Mouse (Mus musculus): ENCODE measurements around the gene Ptpn1.

The Ptpn1 gene

DNA sequence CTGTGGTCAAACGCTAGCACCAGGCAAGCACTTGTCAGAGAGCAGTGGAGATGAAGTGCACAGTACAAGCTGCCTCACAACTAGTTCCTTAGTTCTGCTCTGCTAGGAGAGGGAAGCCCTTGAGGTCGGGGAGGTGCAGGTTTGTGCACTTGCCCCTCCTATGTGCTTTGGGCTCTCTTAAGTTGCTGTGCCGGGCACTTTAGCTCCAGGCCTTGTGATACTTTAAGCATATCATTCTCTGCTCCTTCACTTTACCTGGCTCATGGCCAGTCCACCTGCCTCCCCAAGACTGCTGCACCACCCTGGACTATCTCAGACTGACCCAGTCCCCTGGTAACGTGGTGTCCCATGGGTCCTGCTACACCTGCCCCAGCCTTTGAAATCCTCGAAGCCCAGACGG, 16.2 kb downstream of the Ptpn1 start:
- DNase-seq = no peak

DNA sequence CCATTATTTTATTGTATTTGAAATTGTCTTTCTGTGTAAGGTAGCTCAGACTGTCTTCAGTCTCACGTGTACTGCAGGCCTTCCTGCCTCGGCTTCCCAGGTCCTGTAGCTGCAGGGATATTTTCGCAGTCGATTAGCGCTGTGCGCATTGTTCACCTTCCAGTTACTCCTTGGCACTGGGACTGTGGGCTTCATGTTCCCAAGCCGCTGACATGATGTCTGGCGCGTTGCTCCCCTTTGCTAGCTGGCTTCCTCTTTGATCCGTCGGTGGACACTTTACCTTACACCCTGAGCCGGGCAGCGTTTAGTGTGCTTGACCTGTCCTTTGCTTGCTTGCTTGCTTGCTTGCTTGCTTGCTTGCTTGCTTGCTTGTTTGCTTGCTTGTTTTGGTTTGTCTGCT, 16.7 kb downstream of the Ptpn1 start:
- no peak for DNase-seq

DNA sequence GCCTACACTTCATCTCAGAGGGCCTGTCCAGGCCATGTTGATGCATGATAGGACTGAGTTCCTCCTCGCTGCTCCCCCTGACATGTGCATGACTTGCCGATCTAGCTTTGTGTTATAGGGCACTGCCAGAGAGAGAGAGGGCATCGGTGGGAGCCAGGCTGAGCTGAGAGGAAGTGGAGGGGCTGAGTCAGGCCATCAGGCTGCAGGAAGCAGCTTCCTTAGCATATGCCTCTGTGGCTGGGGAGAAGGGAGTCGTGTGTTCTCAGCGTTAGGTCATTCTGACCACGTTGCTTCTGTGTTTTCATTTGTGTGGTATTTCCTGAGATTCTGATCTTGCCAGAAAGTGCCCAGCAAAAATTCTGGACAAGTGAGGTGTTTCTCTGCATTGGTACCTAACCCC, 17.4 kb downstream of the Ptpn1 start:
- DNase-seq = peak; percentile 32

- DNase-seq = no peak
These were observed 18.0 kb downstream of the Ptpn1 start for GRCm38 (mm10) chr2:167949808-167950207.

DNA sequence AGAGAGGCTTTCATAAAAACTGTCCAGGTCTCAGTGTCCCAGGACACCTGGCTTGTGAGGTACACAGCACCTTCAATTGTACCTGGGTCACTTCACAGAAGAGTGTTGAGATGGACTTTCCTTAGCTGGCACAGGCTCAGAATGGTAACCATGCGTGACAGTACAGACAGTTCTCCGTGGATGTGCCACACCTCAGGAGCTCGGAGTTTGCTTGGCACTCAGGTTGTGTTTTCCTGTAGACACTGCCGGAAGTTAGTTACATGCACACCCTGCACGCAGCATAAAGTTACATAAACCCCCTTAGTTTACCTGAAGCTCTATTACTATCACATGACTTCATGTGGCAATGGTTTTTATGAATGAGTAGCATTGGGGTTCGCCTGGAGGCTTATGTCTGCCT, 18.8 kb downstream of the Ptpn1 start:
- no peak for DNase-seq

GRCm38 (mm10) chr2:167951301-167952211, 19.7 kb downstream of the Ptpn1 start:
- no peak for DNase-seq

GRCm38 (mm10) chr2:167953819-167954218, 22.0 kb downstream of the Ptpn1 start:
- DNase-seq = no peak

GRCm38 (mm10) chr2:167954928-167955327, 23.1 kb downstream of the Ptpn1 start:
- no peak for DNase-seq

DNA sequence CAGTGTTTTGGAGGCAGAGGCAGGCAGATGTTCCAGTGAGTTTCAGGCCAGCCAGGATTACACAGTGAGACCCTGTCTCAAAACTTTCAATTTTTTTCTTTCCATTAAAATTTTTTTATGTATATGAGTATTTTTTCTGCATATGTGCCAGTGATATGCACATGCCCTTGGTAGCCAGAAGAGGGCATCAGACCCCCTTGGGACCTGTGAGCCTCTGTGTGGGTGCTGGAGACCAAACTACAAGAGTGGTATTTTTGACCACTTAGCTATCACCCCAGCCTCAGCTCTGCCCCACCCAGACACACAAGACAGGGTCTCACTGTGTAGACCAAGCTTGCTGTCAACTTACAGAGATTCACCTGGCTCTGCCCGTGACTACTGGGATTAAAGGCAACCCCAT, 25.7 kb downstream of the Ptpn1 start:
- no peak for DNase-seq

DNA sequence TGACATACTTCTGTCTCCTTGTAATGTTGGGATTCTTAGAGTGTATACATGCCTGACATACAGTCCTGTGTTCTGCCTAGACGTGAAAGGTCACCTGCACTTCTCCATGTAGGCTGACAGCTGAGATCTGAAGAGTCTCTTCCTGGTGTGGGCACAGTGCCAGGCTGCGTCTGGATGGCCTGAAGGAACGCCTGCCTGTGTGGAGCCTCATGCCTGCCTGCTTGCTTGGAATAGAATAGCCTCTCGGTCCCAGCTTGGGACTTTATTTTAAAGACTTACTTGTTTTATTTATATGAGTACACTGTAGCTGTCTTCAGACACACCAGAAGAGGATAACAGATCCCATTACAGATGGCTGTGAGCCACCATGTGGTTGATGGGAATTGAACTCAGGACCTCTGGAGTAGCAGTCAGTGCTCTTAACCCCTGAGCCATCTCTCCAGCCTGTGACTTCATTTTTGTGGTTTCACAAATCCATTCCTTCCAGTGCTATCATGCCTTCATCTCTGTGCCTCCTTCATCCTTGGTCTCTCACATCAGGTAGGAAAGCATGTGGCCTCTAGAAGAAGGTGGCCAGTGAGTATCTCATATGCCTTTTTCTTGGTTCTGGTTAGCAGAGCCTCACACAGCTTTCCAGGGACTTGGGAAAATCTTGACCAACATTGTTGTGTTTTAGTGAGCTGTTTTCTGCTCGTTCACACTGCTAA, 26.4 kb downstream of the Ptpn1 start:
- DNase-seq = no peak

- peak; percentile 49 for DNase-seq
These were observed 27.0 kb downstream of the Ptpn1 start for GRCm38 (mm10) chr2:167958843-167959242.

- no peak for DNase-seq
These were observed 27.6 kb downstream of the Ptpn1 start for GRCm38 (mm10) chr2:167959384-167959911.

- no peak for DNase-seq
These were observed 28.1 kb downstream of the Ptpn1 start for GRCm38 (mm10) chr2:167959996-167960395.

DNA sequence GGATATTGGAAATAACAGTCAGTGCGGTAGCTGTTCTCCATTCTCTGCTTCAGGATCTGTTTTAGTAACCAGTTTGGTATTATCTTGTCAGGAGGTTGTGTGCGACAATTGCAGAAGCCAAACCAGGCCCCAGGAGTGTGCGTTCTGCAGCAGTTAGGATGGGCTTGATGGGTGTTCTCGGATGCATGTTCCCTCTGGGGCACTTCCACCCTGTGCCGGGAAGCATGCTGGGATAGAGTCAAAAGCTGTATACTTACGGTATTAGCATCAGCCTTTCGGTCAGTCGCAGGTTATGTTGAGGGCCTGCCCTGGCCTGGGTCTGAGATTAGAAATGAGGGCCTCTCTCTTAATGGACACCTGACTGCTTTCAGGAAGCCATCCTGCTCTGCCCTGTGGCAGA, 28.7 kb downstream of the Ptpn1 start:
- no peak for DNase-seq

GRCm38 (mm10) chr2:167962347-167962746, 30.5 kb downstream of the Ptpn1 start:
- DNase-seq = no peak

GRCm38 (mm10) chr2:167963176-167963575, 31.3 kb downstream of the Ptpn1 start:
- no peak for DNase-seq

GRCm38 (mm10) chr2:167963778-167964300, 32.0 kb downstream of the Ptpn1 start:
- DNase-seq = no peak

DNA sequence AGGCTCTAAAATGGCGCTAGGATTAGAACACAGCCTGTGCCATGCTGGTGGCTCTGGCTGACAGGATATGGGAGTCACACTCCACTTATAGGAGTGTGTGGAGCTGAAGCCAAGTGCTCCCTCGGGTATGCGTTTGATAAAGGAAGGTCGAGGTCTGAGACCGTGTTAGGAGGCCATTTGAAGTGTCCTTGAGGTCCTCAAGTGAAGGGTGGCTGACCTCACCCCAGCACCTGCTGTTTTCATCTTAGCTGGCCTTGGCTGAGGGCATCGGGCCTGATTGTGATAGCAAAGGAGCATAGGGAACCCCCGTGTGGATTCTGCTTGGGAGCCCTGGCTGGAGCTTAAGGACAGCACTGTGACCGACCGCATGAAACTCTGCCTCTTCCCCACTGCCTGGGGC, 32.5 kb downstream of the Ptpn1 start:
- DNase-seq = no peak

- no peak for DNase-seq
These were observed 34.1 kb downstream of the Ptpn1 start for GRCm38 (mm10) chr2:167965911-167966310.

GRCm38 (mm10) chr2:167968504-167968903, 36.6 kb downstream of the Ptpn1 start:
- DNase-seq = no peak

GRCm38 (mm10) chr2:167969851-167970541, 38.1 kb downstream of the Ptpn1 start:
- DNase-seq = no peak

- DNase-seq = no peak
These were observed 40.3 kb downstream of the Ptpn1 start for GRCm38 (mm10) chr2:167972146-167972545.

DNA sequence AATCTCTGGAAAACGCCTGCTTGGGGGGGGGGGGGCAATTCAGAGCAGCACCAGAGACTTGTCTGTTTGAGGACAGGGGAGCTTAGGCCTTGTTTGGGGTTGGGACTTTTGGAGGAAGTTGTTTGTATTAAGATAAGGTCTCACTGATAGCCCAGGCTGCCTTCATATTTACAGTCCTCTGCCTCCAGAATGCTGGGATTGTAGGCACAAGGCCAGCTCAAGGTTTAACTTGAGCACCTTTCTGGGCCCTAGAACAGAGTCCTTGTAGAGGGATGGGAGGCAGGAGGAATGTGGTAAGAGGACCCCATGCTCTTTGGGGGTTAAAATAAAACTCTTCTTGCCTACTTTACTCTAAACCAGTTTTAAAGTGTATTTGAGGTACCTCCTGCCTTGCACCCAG, 41.0 kb downstream of the Ptpn1 start:
- no peak for DNase-seq

All from liver (tissue).